Mouse (Mus musculus) intestine, postnatal 0 days (tissue): ENCODE results near the gene Olfr1150-ps1. TPM values are rescaled to one million over a fixed set of nuclear protein-coding genes. Genes with fewer than 3 reads are reported as not detected.

Source experiments
- ATAC-seq: fragments of 200-750 bp; cut with Nextera tagmentation; 2 replicates; pipeline ENCODE4 v1.8.0; 2017; ENCODE audit warnings: mild to moderate bottlenecking, moderate TSS enrichment, moderate library complexity
- H3K27ac ChIP-seq: fragments of 300-500 bp; sonication (generic); 2 replicates; pipeline ENCODE4 v1.5.1; 2014; ENCODE audit warnings: mild to moderate bottlenecking, low read depth, low read length, moderate library complexity
- H3K27me3 ChIP-seq: fragments of 300-500 bp; sonication (generic); replicated peaks from 2 replicates; pipeline ENCODE4 v1.6.1; 2014; ENCODE audit warnings: low read length, mixed read lengths; ENCODE audit not compliant: control insufficient read depth, insufficient read depth
- H3K36me3 ChIP-seq: fragments of 300-500 bp; sonication (generic); 2 replicates; pipeline ENCODE4 v1.6.1; 2014; ENCODE audit warnings: mild to moderate bottlenecking, moderate library complexity; ENCODE audit not compliant: control insufficient read depth, insufficient read depth
- H3K4me1 ChIP-seq: fragments of 300-500 bp; sonication (generic); replicated peaks from 2 replicates; pipeline ENCODE4 v1.6.1; 2014; ENCODE audit warnings: antibody characterized with exemption, low read length, mixed read lengths; ENCODE audit not compliant: control insufficient read depth, insufficient read depth
- H3K4me2 ChIP-seq: fragments of 300-500 bp; sonication (generic); replicated peaks from 2 replicates; pipeline ENCODE4 v1.6.1; 2014; ENCODE audit warnings: low read depth, mild to moderate bottlenecking, moderate library complexity
- H3K4me3 ChIP-seq: fragments of 300-500 bp; sonication (generic); 2 replicates; pipeline ENCODE4 v1.5.1; 2014; ENCODE audit warnings: low read depth, low read length
- H3K9ac ChIP-seq: fragments of 300-500 bp; sonication (generic); 2 replicates; pipeline ENCODE4 v1.6.1; 2014; ENCODE audit warnings: mild to moderate bottlenecking, low read depth, low read length
- H3K9me3 ChIP-seq: fragments of 300-500 bp; sonication (generic); 2 replicates; pipeline ENCODE4 v1.6.1; 2016; ENCODE audit warnings: mixed run types; ENCODE audit not compliant: control insufficient read depth
- CTCF ChIP-seq: sonication (generic); IDR thresholded peaks from 2 replicates; pipeline ENCODE4 v1.5.1; 2016; ENCODE audit warnings: low read depth, mild to moderate bottlenecking, control low read depth, antibody characterized with exemption, moderate library complexity
- WGBS: fragments of 180-500 bp; shearing (Covaris S2); extraction: QIAGEN DNeasy Blood & Tissue Kit; methylation state at CpG from one replicate; pipeline ENCODE4 v1.1.7; 2014; 5-methylcytosine and 5-hydroxymethylcytosine counted together
- polyA plus RNA-seq: library from polyadenylated mRNA; unstranded; fragments of >200 nt; fragmentation: Nextera tagmentation; extraction: Ambion mirVana; gene quantifications from 2 replicates; pipeline ENCODE4 v1.2.1, GENCODE M21; 2015

The Olfr1150-ps1 gene
- polyA plus RNA-seq, 1 experiment from 2014 or later, result not detected

GRCm38 (mm10) chr2:87894662-87895061 is 50.9 kb downstream of the Olfr1150-ps1 start, which contains the start of gene Olfr1153:
Gene Olfr1153 (plus strand): TSS chr2:87894962.
- Histone ChIP-seq H3K9ac (no peak within 1 kb of the TSS), H3K4me2 (no peak within 1 kb of the TSS), H3K9me3 (no peaks in the 10 kb centered on the region), H3K4me3 (no peak within 1 kb of the TSS), H3K36me3 (no peaks in the 10 kb centered on the region), H3K4me1 (no peaks in the 10 kb centered on the region), H3K27ac (no peak within 1 kb of the TSS), H3K27me3 (no peaks in the 10 kb centered on the region)
- no peak for TF ChIP-seq CTCF
- 74% methylated on average over 1 of the region's 1 CpGs for WGBS
- ATAC-seq, result no peak

Other genes starting within 250 kb of the Olfr1150-ps1 start
- gene Olfr1130, start 237.8 kb upstream of the Olfr1150-ps1 start, polyA plus RNA-seq, result not detected in 2 replicates
- gene Olfr1131, start 216.9 kb upstream of the Olfr1150-ps1 start, polyA plus RNA-seq, result not detected in 2 replicates
- not detected in 2 replicates for gene Olfr1132, start 206.5 kb upstream of the Olfr1150-ps1 start, polyA plus RNA-seq
- not detected in 2 replicates for gene Olfr1133, start 196.6 kb upstream of the Olfr1150-ps1 start, polyA plus RNA-seq
- not detected in 2 replicates for gene Olfr1134, start 185.5 kb upstream of the Olfr1150-ps1 start, polyA plus RNA-seq
- gene Olfr1135, start 170.3 kb upstream of the Olfr1150-ps1 start, polyA plus RNA-seq, result not detected in 2 replicates
- not detected in 2 replicates for gene Olfr1136, start 150.0 kb upstream of the Olfr1150-ps1 start, polyA plus RNA-seq
- gene Olfr1137, start 130.8 kb upstream of the Olfr1150-ps1 start, polyA plus RNA-seq, result not detected in 2 replicates
- gene Olfr1138, start 104.0 kb upstream of the Olfr1150-ps1 start, polyA plus RNA-seq, result not detected in 2 replicates
- gene Olfr1140, start 100.2 kb upstream of the Olfr1150-ps1 start, polyA plus RNA-seq, result not detected in 2 replicates
- gene Olfr1141, start 90.0 kb upstream of the Olfr1150-ps1 start, polyA plus RNA-seq, result not detected in 2 replicates
- not detected in 2 replicates for gene Olfr152, start 64.5 kb upstream of the Olfr1150-ps1 start, polyA plus RNA-seq
- not detected in 2 replicates for gene Olfr1143, start 43.4 kb upstream of the Olfr1150-ps1 start, polyA plus RNA-seq
- not detected in 2 replicates for gene Olfr1145, start 34.2 kb upstream of the Olfr1150-ps1 start, polyA plus RNA-seq
- not detected in 2 replicates for gene Olfr1148, start 13.5 kb upstream of the Olfr1150-ps1 start, polyA plus RNA-seq
- not detected in 2 replicates for gene Olfr1151, start 11.9 kb downstream of the Olfr1150-ps1 start, polyA plus RNA-seq
- not detected in 2 replicates for gene Olfr1152, start 22.5 kb downstream of the Olfr1150-ps1 start, polyA plus RNA-seq
- gene Olfr1153, start 51.0 kb downstream of the Olfr1150-ps1 start, polyA plus RNA-seq, result not detected in 2 replicates
- gene Olfr1154, start 61.2 kb downstream of the Olfr1150-ps1 start, polyA plus RNA-seq, result not detected in 2 replicates
- not detected in 2 replicates for gene Olfr1155, start 101.1 kb downstream of the Olfr1150-ps1 start, polyA plus RNA-seq
- gene Olfr1156, start 109.1 kb downstream of the Olfr1150-ps1 start, polyA plus RNA-seq, result not detected in 2 replicates
- not detected in 2 replicates for gene Olfr1157, start 124.3 kb downstream of the Olfr1150-ps1 start, polyA plus RNA-seq
- gene Olfr74, start 130.7 kb downstream of the Olfr1150-ps1 start, polyA plus RNA-seq, result not detected in 2 replicates
- gene Olfr1158, start 146.1 kb downstream of the Olfr1150-ps1 start, polyA plus RNA-seq, result not detected in 2 replicates
- gene Olfr1160, start 164.3 kb downstream of the Olfr1150-ps1 start, polyA plus RNA-seq, result not detected in 2 replicates
- not detected in 2 replicates for gene Olfr1161, start 178.8 kb downstream of the Olfr1150-ps1 start, polyA plus RNA-seq
- not detected in 2 replicates for gene Olfr73, start 193.7 kb downstream of the Olfr1150-ps1 start, polyA plus RNA-seq
- not detected in 2 replicates for gene Olfr1162, start 207.1 kb downstream of the Olfr1150-ps1 start, polyA plus RNA-seq
- not detected in 2 replicates for gene Olfr1163, start 227.8 kb downstream of the Olfr1150-ps1 start, polyA plus RNA-seq
- gene Olfr1164, start 250.0 kb downstream of the Olfr1150-ps1 start, polyA plus RNA-seq, result not detected in 2 replicates